Mouse (Mus musculus): Measurements from ENCODE around the gene Slc36a2.

GRCm38 (mm10) chr11:55187292-55187691 lies 2.4 kb upstream of the Slc36a2 start:
- TF ChIP-seq POLR2A (IDR thresholded peaks at IDR 0.05; ENCODE audit: insufficient read depth, low read depth, low read length) (no peak), CTCF (IDR thresholded peaks at IDR 0.05; ENCODE audit: insufficient read depth, low read depth, low read length) (no peak)
